Mouse (Mus musculus) lung, embryonic 14.5 days (tissue): ENCODE measurements around the gene Dscam. TPM values are rescaled to one million over a fixed set of nuclear protein-coding genes. Genes with fewer than 3 reads are reported as not detected.
A peak's percentile ranks its signal among the peaks of the same experiment; 100 is the strongest.

Experiments used
- ATAC-seq: fragments of 200-750 bp; cut with Nextera tagmentation; 2 replicates; pipeline ENCODE4 v1.8.0; 2017; ENCODE audit warnings: mild to moderate bottlenecking, moderate TSS enrichment, moderate library complexity; ENCODE audit not compliant: insufficient read depth
- DNase-seq: peaks from one replicate; pipeline ENCODE4 v3.0.0-alpha.2; 2015
- H3K27ac ChIP-seq: fragments of 300-500 bp; sonication (generic); 2 replicates; pipeline ENCODE4 v1.5.1; 2014; ENCODE audit warnings: low read depth, mild to moderate bottlenecking, moderate library complexity
- H3K27me3 ChIP-seq: fragments of 300-500 bp; sonication (generic); 2 replicates; pipeline ENCODE4 v1.6.1; 2014; ENCODE audit warnings: low read length, control low read depth; ENCODE audit not compliant: insufficient read depth
- H3K36me3 ChIP-seq: fragments of 300-500 bp; sonication (generic); 2 replicates; pipeline ENCODE4 v1.6.1; 2014; ENCODE audit warnings: control low read depth; ENCODE audit not compliant: insufficient read depth
- H3K4me1 ChIP-seq: fragments of 300-500 bp; sonication (generic); 2 replicates; pipeline ENCODE4 v1.6.1; 2014; ENCODE audit warnings: antibody characterized with exemption, control low read depth; ENCODE audit not compliant: insufficient read depth
- H3K4me2 ChIP-seq: fragments of 300-500 bp; sonication (generic); 2 replicates; pipeline ENCODE4 v1.6.1; 2014; ENCODE audit warnings: mild to moderate bottlenecking
- H3K4me3 ChIP-seq: fragments of 300-500 bp; sonication (generic); 2 replicates; pipeline ENCODE4 v1.5.1; 2014; ENCODE audit warnings: low read depth, low read length
- H3K9ac ChIP-seq: fragments of 300-500 bp; sonication (generic); 2 replicates; pipeline ENCODE4 v1.6.1; 2014
- H3K9me3 ChIP-seq: fragments of 300-500 bp; sonication (generic); 2 replicates; pipeline ENCODE4 v1.6.1; 2016; ENCODE audit warnings: low read depth, low read length, control low read depth
- CTCF ChIP-seq: IDR thresholded peaks from 2 replicates; pipeline ENCODE4 v1.5.1; 2016; ENCODE audit warnings: antibody characterized with exemption, low read depth
- WGBS: fragments of 180-500 bp; shearing (Covaris S2); extraction: QIAGEN DNeasy Blood & Tissue Kit; methylation state at CpG from one replicate; pipeline ENCODE4 v1.1.7; 2014; 5-methylcytosine and 5-hydroxymethylcytosine counted together
- polyA plus RNA-seq: library from polyadenylated mRNA; unstranded; fragments of >200 nt; fragmentation: Nextera tagmentation; extraction: Ambion mirVana; gene quantifications from 2 replicates; pipeline ENCODE4 v1.2.1, GENCODE M21; 2014

Dscam gene
- polyA plus RNA-seq, 1 experiment from 2014 or later = not detected

DNA sequence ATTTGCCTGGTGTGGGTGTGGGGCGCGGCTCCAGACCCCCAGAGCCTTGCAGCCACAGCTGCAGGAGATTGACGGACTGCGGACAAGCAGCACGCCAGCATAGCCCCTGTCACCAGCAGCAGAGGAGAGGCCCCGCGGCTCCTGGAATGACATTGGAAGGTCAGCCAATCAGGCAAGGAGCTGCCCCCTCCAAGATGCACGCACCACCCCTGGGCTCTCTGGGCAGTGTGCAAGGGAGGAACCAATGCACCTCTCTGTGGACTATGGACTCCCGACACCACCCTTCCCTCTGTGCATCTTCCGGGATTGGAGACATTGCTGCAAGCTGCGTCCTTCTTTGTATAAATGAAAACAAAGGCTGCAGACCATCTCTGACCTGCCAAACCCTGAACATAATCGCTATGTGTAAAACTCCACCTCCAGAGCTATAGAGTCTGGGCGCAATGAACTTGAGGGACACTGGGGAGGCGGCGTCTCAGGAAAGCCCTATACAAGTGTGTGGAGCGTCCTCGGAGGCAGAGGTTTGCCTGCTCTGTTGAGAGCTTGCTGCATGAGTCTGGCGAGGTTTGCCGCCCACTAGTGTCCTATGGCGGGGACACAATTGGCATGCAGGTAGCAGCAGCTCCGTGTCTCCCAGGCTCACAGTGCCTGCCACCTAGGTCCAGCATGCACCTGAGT lies 5.0 kb downstream of the Dscam start:
- H3K4me2 ChIP-seq = peak overlapping the region; percentile 62
- ATAC-seq = peak; percentile 76
- H3K9ac ChIP-seq = no peak overlapping the region
- H3K9me3 ChIP-seq = no peaks in the 10 kb centered on the region
- no peaks in the 10 kb centered on the region for H3K4me1 ChIP-seq
- H3K27me3 ChIP-seq = peaks cover 36% of the 10 kb centered on the region
- DNase-seq = peak; percentile 73
- WGBS = under 1% methylated on average over 21 of the region's 21 CpGs
- no peak overlapping the region for H3K27ac ChIP-seq
- peak; percentile 77 for TF ChIP-seq CTCF
- H3K36me3 ChIP-seq = no peaks in the 10 kb centered on the region
- H3K4me3 ChIP-seq = peak overlapping the region; percentile 30

DNA sequence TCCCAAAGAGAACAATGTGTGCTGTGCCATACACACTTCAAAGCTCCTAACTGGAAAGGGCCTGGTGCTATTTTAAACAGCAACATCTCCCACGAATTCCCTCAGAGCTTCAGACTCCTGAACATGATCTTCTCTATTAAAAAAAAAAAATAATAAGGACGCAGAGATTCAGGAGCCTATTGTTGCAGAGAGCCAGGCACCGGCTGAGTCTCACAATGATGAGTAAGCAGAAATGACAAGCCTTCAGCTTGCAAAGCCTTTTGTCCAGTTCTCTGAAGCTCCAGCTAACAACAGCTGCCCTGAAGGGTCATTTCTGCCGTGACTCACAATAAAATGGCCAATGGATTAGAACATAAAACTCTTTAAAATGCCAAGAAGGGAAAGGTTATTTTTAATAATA lies 12.3 kb downstream of the Dscam start:
- WGBS = 66% methylated on average over 4 of the region's 4 CpGs
- H3K4me3 ChIP-seq = no peak overlapping the region
- no peak for TF ChIP-seq CTCF
- no peaks in the 10 kb centered on the region for H3K36me3 ChIP-seq
- no peak overlapping the region for H3K27ac ChIP-seq
- no peaks in the 10 kb centered on the region for H3K4me1 ChIP-seq
- H3K9ac ChIP-seq = no peak overlapping the region
- DNase-seq (no peak), ATAC-seq (no peak)
- H3K27me3 ChIP-seq = no peaks in the 10 kb centered on the region
- no peaks in the 10 kb centered on the region for H3K9me3 ChIP-seq
- H3K4me2 ChIP-seq = no peak overlapping the region

DNA sequence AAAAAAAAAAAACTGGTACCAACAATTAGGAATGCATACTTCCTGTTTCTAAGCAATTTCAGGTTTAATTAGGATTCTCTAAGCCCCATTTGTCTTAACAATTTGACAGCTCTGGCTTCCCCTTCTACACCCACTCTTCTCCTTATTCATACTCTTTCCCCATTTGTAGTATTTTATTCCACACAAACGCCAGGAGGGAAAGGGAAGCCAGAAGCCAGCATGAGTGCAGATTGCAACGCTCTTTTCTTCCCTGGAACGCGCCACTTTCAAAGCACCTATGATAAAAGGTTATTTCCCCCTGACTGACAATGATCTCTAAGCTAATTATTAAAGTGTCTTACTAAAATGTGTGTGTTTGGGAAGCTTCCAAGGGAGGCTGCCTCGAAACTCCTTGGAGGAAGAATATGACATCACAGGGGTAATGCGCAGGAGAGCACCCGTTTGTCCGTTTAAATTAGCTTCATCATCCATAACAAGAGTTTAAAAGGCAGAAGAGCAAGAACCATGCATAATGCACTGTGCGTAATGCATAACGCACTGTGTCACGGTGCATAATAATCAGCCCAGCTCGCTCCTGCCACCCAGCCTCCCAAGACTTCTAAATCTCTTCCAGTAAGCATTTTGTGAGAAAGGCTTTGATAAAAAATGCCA lies 25.9 kb downstream of the Dscam start:
- 74% methylated on average over 12 of the region's 12 CpGs for WGBS
- DNase-seq (no peak), ATAC-seq (no peak)
- Histone ChIP-seq H3K36me3 (no peaks in the 10 kb centered on the region), H3K27me3 (no peaks in the 10 kb centered on the region), H3K4me2 (no peak overlapping the region), H3K9me3 (no peaks in the 10 kb centered on the region), H3K27ac (no peak overlapping the region), H3K9ac (no peak overlapping the region), H3K4me1 (no peaks in the 10 kb centered on the region), H3K4me3 (no peak overlapping the region)
- TF ChIP-seq CTCF = no peak

DNA sequence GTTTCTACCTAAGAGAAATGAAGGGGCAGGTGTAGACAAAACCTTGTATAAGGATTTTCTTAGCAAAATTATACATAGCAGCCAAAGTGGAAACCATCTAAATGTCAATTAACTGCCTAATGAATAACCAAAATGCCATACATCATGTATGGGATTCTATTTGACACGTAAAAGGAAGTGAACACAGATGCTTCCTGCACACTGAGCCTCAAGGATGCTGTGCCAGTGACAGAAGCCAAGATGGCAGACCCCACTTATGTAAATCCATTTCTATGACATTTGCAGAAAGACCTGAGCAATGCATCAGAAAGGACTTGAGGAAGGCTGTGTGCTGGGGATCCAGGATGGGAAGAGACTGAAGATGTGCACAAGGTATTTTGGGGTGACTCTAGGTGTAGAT lies 28.6 kb downstream of the Dscam start:
- no peak for ATAC-seq
- no peak for TF ChIP-seq CTCF
- 85% methylated on average over 1 of the region's 1 CpGs for WGBS

DNA sequence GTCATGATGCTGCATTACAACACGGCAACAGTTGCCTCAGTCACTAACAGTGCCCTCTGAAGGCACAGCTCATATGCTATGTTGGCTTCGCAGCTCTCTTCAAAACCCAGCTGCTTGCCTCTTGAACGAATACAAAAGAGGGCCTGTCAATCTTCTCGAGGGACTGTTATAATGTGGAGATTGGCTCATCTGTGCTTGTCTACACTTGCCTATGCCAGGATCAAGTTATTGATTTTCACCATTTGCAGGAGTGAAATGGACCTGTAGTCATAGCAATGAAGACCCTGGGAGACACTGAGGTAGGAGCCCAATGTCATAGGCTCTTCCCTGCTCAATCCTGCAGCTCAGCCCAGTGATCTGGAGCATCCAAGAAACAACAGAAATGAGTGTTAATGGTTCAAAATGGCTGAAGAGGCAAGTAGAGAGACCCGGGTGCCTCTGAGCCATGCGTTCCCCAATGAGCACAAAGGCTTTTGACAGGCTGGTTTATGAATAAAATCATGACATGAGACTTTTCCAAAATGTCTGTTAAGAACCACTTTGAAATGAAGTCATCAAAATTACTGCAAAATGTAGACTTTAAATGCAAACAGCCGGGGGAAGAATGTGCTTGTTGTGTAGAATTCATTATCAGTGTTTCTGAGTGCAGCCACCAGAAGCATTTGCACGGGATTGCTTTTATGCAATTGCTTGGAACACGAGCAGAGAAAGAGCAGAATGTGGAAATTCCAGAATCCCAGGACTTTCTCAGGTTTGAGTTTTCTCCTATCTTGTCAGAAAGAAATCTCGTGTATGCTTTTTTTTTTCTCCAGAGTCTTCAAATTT lies 35.3 kb downstream of the Dscam start:
- H3K4me2 ChIP-seq = no peak overlapping the region
- no peak overlapping the region for H3K4me3 ChIP-seq
- 78% methylated on average over 10 of the region's 10 CpGs for WGBS
- DNase-seq (no peak), ATAC-seq (no peak)
- no peak overlapping the region for H3K27ac ChIP-seq
- no peaks in the 10 kb centered on the region for H3K9me3 ChIP-seq
- no peak for TF ChIP-seq CTCF
- H3K9ac ChIP-seq = no peak overlapping the region
- H3K27me3 ChIP-seq = no peaks in the 10 kb centered on the region
- H3K4me1 ChIP-seq = no peaks in the 10 kb centered on the region
- H3K36me3 ChIP-seq = no peaks in the 10 kb centered on the region

More for the DNA sequence above, 28.6 kb downstream of the Dscam start:
- Histone ChIP-seq H3K4me1 (no peaks in the 10 kb centered on the region), H3K27me3 (no peaks in the 10 kb centered on the region), H3K27ac (no peak overlapping the region), H3K36me3 (no peaks in the 10 kb centered on the region), H3K4me3 (no peak overlapping the region), H3K9me3 (no peaks in the 10 kb centered on the region), H3K4me2 (no peak overlapping the region), H3K9ac (no peak overlapping the region)
- no peak for DNase-seq

DNA sequence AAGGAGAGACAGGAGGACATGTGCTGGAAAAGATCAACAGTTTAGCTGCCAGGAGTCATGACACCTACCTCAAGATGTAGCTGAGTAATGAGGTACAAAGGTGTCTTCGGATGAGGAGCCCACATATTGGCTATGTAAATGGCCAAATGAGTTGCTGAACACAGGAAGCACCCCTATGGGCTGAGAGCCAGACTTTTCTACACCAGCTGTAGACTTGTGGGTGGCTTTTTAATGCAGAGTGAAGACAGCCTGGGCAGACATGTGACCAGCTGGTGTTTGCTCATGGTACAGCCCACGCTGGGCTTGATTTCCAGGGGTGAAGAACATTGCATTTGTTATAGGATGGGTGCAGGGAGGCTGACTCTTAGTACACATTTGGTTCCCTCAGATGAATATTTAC lies 43.3 kb downstream of the Dscam start:
- Histone ChIP-seq H3K27ac (no peak overlapping the region), H3K4me3 (no peak overlapping the region), H3K27me3 (no peaks in the 10 kb centered on the region), H3K4me1 (no peaks in the 10 kb centered on the region), H3K4me2 (no peak overlapping the region), H3K36me3 (no peaks in the 10 kb centered on the region), H3K9me3 (no peaks in the 10 kb centered on the region), H3K9ac (no peak overlapping the region)
- TF ChIP-seq CTCF = no peak
- DNase-seq (no peak), ATAC-seq (no peak)
- WGBS = 63% methylated on average over 2 of the region's 2 CpGs

DNA sequence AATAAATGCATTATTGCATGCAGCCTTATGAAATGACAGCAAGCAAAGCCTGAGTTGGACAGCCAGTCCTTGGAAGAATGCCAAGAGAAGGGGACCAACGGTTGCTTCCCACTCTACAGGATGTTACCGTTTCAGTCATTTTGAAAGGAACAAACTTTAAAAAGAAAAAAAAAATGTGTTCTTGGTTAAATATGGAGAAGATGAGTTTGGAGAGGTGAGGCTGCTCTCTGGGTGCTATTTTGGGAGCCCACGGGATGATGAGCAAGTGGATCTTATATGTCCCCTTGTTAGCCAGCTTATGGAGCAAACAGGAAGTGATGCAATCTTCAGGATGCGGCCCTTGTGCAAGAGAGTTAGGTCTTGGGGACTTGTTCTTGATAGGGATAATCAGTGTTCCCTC lies 60.5 kb downstream of the Dscam start:
- no peaks in the 10 kb centered on the region for H3K4me1 ChIP-seq
- no peak overlapping the region for H3K9ac ChIP-seq
- 47% methylated on average over 4 of the region's 4 CpGs for WGBS
- TF ChIP-seq CTCF = no peak
- H3K9me3 ChIP-seq = no peaks in the 10 kb centered on the region
- no peak overlapping the region for H3K4me3 ChIP-seq
- ATAC-seq (no peak), DNase-seq (peak; percentile 32)
- no peaks in the 10 kb centered on the region for H3K36me3 ChIP-seq
- no peak overlapping the region for H3K4me2 ChIP-seq
- no peak overlapping the region for H3K27ac ChIP-seq
- no peaks in the 10 kb centered on the region for H3K27me3 ChIP-seq
